Mouse (Mus musculus) CH12.LX (cell line): ENCODE results near the gene Rasal3. TPM values are rescaled to one million over a fixed set of nuclear protein-coding genes. Genes with fewer than 3 reads are reported as not detected.

Experiments
- DNase-seq: peaks from one replicate; pipeline ENCODE4 v3.0.0-alpha.2; 2013; ENCODE audit errors: extremely low read depth
- H3K27ac ChIP-seq: 2 replicates; pipeline ENCODE4 v1.5.1; 2012; ENCODE audit warnings: low read depth, mild to moderate bottlenecking, control low read depth, moderate library complexity; ENCODE audit not compliant: insufficient read depth
- H3K27me3 ChIP-seq: replicated peaks from 2 replicates; pipeline ENCODE3; 2012; ENCODE audit warnings: inconsistent platforms
- H3K36me3 ChIP-seq, 2 experiments: replicated peaks in 1 of 2; 2 replicates each; pipeline versions ENCODE3 to v1.6.1; 2012; ENCODE audit warnings: inconsistent platforms in 1 of 2, low read length in 1 of 2, mild to moderate bottlenecking in 1 of 2, mixed read lengths in 1 of 2, moderate library complexity in 1 of 2; ENCODE audit not compliant: control insufficient read depth in 1 of 2, insufficient read depth in 1 of 2
- H3K4me1 ChIP-seq, 2 experiments: 2 replicates each; pipeline ENCODE4 v1.6.1; 2012; ENCODE audit warnings: inconsistent platforms in 1 of 2, moderate library complexity in 1 of 2; ENCODE audit not compliant: insufficient read depth in 2 of 2, control insufficient read depth in 1 of 2
- H3K4me2 ChIP-seq: 2 replicates; pipeline ENCODE4 v1.6.1; 2012; ENCODE audit warnings: low read depth, mild to moderate bottlenecking, control low read depth; ENCODE audit not compliant: poor library complexity, insufficient read depth, severe bottlenecking
- H3K4me3 ChIP-seq, 3 experiments: fragments of 150-350 bp in 1 of 3; sonication (generic) in 1 of 3; replicated peaks in 1 of 3; 2 replicates each; pipeline versions ENCODE3 to v1.5.1; 2011 to 2012; ENCODE audit warnings: low read depth in 2 of 3, low read length in 2 of 3, mild to moderate bottlenecking in 2 of 3, moderate library complexity in 2 of 3, control low read depth in 1 of 3, improper control_type of control experiment in 1 of 3, inconsistent platforms in 1 of 3, mixed read lengths in 1 of 3; ENCODE audit not compliant: poor library complexity in 1 of 3
- H3K79me2 ChIP-seq: replicated peaks from 2 replicates; pipeline ENCODE4 v1.6.1; 2012; ENCODE audit warnings: mild to moderate bottlenecking, moderate library complexity; ENCODE audit not compliant: control insufficient read depth, poor library complexity, insufficient read depth, severe bottlenecking; ENCODE audit errors: extremely low read depth
- H3K9ac ChIP-seq: 2 replicates; pipeline ENCODE4 v1.6.1; 2012; ENCODE audit warnings: low read depth, mild to moderate bottlenecking, control low read depth, moderate library complexity; ENCODE audit not compliant: insufficient read depth
- H3K9me3 ChIP-seq: replicated peaks from 2 replicates; pipeline ENCODE3; 2012; ENCODE audit warnings: low read length, inconsistent platforms, mixed read lengths
- E2F4 ChIP-seq: IDR thresholded peaks from 2 replicates; pipeline ENCODE4 v1.6.1; 2011; ENCODE audit warnings: low read depth, low read length, improper control_type of control experiment; ENCODE audit not compliant: insufficient replicate concordance
- GABPA ChIP-seq: IDR thresholded peaks from 2 replicates; pipeline ENCODE4 v1.6.1; 2012; ENCODE audit warnings: low read depth, low read length, improper control_type of control experiment, inconsistent platforms; ENCODE audit not compliant: insufficient replicate concordance
- JUN ChIP-seq: IDR thresholded peaks from 2 replicates; pipeline ENCODE4 v1.6.1; 2011; ENCODE audit warnings: low read depth, mild to moderate bottlenecking, low read length, improper control_type of control experiment, moderate library complexity; ENCODE audit not compliant: insufficient read depth
- KAT2A ChIP-seq: IDR thresholded peaks from 2 replicates; pipeline ENCODE4 v1.6.1; 2012; ENCODE audit warnings: low read length, improper control_type of control experiment, inconsistent platforms; ENCODE audit not compliant: insufficient replicate concordance
- MAFK ChIP-seq: IDR thresholded peaks from 2 replicates; pipeline ENCODE4 v1.6.1; 2011; ENCODE audit warnings: low read length, improper control_type of control experiment; ENCODE audit not compliant: insufficient replicate concordance
- MAZ ChIP-seq: IDR thresholded peaks from 2 replicates; pipeline ENCODE4 v1.6.1; 2012; ENCODE audit warnings: low read depth, mild to moderate bottlenecking, inconsistent platforms, low read length, improper control_type of control experiment, moderate library complexity
- MEF2A ChIP-seq: IDR thresholded peaks from 2 replicates; pipeline ENCODE4 v1.6.1; 2014; ENCODE audit warnings: low read depth, mild to moderate bottlenecking, inconsistent platforms, low read length, improper control_type of control experiment, borderline replicate concordance
- POLR2AphosphoS2 ChIP-seq: IDR thresholded peaks from 2 replicates; pipeline ENCODE4 v1.6.1; 2011; ENCODE audit warnings: low read depth, low read length, improper control_type of control experiment
- SMC3 ChIP-seq: IDR thresholded peaks from 2 replicates; pipeline ENCODE4 v1.6.1; 2011; ENCODE audit warnings: low read depth, low read length, improper control_type of control experiment
- USF1 ChIP-seq: IDR thresholded peaks from 2 replicates; pipeline ENCODE4 v1.6.1; 2014; ENCODE audit warnings: low read depth, mild to moderate bottlenecking, inconsistent platforms, low read length, improper control_type of control experiment
- ZC3H11A ChIP-seq: IDR thresholded peaks from 2 replicates; pipeline ENCODE4 v1.6.1; 2012; ENCODE audit warnings: low read depth, mild to moderate bottlenecking, inconsistent platforms, low read length, improper control_type of control experiment
- ZNF384 ChIP-seq: IDR thresholded peaks from 2 replicates; pipeline ENCODE4 v1.6.1; 2012; ENCODE audit warnings: low read depth, low read length, improper control_type of control experiment, inconsistent platforms
- dilution Hi-C: fragments of 300-500 bp; cut with MboI; formaldehyde crosslinking; loops from 2 replicates; pipeline ENCODE4 v1.14.3; 2020; ENCODE audit warnings: low sequenced_read_pairs; ENCODE audit not compliant: extremely low pct_unique_long_range_greater_than_20kb, extremely low pct_ligation_motif_present
- in situ Hi-C: fragments of 300-500 bp; cut with MboI; formaldehyde crosslinking; loops from 3 replicates; pipeline ENCODE4 v1.14.3; 2019; ENCODE audit warnings: low sequenced_read_pairs, low pct_ligation_motif_present, low pct_unique_long_range_greater_than_20kb, mixed read lengths
- polyA plus RNA-seq: library from polyadenylated mRNA; unstranded; fragments of >175 nt; gene quantifications from 2 replicates; pipeline ENCODE4 v1.2.1, GENCODE M21; 2012; ENCODE audit warnings: low read depth; ENCODE audit not compliant: insufficient read length
- total RNA-seq, 2 experiments: library from RNA; depleted of rRNA; stranded (reverse); fragments of 300-350 nt in 1 of 2; fragments of >200 nt in 1 of 2; gene quantifications; 2 replicates each; pipeline ENCODE4 v1.2.3; 2012 to 2014

Rasal3 gene
- total and polyA plus RNA-seq, 3 experiments: 18.1 to 83.2 (median 27.5) TPM

DNA sequence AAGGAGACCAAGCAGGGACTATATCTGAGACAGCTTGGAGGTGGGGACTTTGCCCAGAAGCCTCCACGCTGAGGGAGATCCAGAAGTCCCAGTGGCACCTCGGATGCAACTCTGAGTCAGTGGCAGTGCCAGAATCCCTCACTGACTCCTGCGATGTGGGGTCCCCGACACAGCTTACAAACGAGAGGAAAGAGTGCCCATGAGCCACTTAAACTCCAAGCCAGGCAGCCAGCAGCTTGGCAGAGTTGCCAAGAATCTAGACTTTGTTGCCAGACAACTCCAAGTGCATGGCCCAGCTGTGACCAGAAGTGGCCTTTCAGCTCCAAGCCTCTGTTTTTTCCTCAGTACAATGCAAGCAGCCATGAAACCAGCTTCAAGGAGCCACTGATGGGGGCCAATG lies 19.7 kb downstream of the Rasal3 start:
- dilution Hi-C loops: no loop called here

DNA sequence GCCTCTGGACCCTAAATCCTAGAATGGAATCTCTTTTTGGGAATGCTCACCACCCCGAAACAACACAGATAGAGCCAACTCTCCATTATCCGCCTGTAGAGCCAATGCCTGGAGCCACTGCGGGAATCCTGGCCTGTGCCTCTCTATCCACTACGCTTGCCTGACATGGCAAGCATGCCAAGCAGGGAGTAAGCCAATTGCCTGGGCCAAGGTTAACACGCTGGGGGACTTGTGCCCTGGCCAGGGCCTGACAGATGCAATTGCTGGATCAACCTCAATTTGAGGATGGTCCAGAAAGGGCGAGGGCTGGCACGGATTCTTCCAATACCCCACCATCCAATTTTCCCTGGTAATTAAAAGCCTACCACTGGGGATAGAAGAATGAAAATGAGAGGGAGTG lies 20.8 kb downstream of the Rasal3 start:
- Histone ChIP-seq H3K9ac (no peak overlapping the region), H3K4me3 (no peak overlapping the region), H3K4me1 (peaks cover 3 to 11% of the 10 kb centered on the region in 2 experiments; a peak in 3 of 4 replicates), H3K79me2 (no peaks in the 10 kb centered on the region), H3K4me2 (no peak overlapping the region), H3K27me3 (no peaks in the 10 kb centered on the region), H3K27ac (no peak overlapping the region), H3K9me3 (no peaks in the 10 kb centered on the region), H3K36me3 (peaks cover 0 to 13% of the 10 kb centered on the region in 2 experiments)
- TF ChIP-seq ZNF384: no peak
- TF ChIP-seq POLR2AphosphoS2: no peak
- TF ChIP-seq ZC3H11A: no peak
- TF ChIP-seq SMC3: no peak
- TF ChIP-seq E2F4: no peak
- TF ChIP-seq USF1: no peak
- TF ChIP-seq MAZ: no peak
- in situ Hi-C loops: no loop called here
- no peak for DNase-seq
- dilution Hi-C loops: no loop called here

More for the DNA sequence above, 19.7 kb downstream of the Rasal3 start:
- DNase-seq: no peak
- Histone ChIP-seq H3K79me2 (no peaks in the 10 kb centered on the region), H3K9me3 (no peaks in the 10 kb centered on the region), H3K4me2 (no peak overlapping the region), H3K27me3 (no peaks in the 10 kb centered on the region), H3K4me3 (no peak overlapping the region), H3K4me1 (peaks cover 9 to 22% of the 10 kb centered on the region in 2 experiments), H3K27ac (no peak overlapping the region), H3K36me3 (peaks cover 0 to 10% of the 10 kb centered on the region in 2 experiments), H3K9ac (no peak overlapping the region)
- in situ Hi-C loops: no loop called here
- TF ChIP-seq MEF2A (no peak), USF1 (no peak), ZC3H11A (no peak)

DNA sequence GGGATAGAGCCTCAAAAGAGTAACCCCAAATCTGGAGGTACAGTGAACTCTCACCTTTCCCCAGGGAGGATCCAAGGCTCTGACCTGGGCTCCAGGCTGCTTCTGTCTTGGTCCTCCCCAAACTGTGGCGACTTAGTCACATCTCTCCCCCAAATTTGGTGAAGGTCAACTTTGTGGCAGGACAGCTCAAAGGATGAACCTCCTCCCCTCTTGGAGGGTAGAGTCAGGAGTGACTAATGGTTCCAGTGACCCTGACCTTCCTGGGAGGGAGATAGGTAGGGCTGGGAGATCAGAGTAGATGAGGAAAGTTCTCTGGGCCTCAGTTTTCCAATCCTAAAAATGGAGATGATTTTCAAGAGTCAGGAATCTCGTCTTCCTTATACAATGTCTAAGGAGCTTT lies 24.6 kb downstream of the Rasal3 start:
- Histone ChIP-seq H3K27ac (no peak overlapping the region), H3K9ac (no peak overlapping the region), H3K9me3 (no peaks in the 10 kb centered on the region), H3K4me2 (no peak overlapping the region), H3K4me1 (no peaks in the 10 kb centered on the region), H3K36me3 (peaks cover 0 to 7% of the 10 kb centered on the region in 2 experiments)
- no peak for DNase-seq
- TF ChIP-seq KAT2A: no peak
- TF ChIP-seq USF1: no peak
- TF ChIP-seq SMC3: no peak
- no peak for TF ChIP-seq MAFK
- TF ChIP-seq GABPA: no peak
- no peak for TF ChIP-seq MAZ
- TF ChIP-seq JUN: no peak
- no peak for TF ChIP-seq MEF2A
- TF ChIP-seq, all 38 proteins: peak for 0
- H3K4me3 ChIP-seq: no peak overlapping the region
- no peaks in the 10 kb centered on the region for H3K79me2 ChIP-seq
- in situ Hi-C loops (no loop called here), dilution Hi-C loops (no loop called here)
- H3K27me3 ChIP-seq: no peaks in the 10 kb centered on the region
